Mouse (Mus musculus) midbrain, embryonic 10.5 days (tissue): Measurements from ENCODE around the gene Fam174b. TPM values are rescaled to one million over a fixed set of nuclear protein-coding genes. Genes with fewer than 3 reads are reported as not detected.
A peak's percentile ranks its signal among the peaks of the same experiment; 100 is the strongest.

ENCODE experiments used
- DNase-seq: peaks from one replicate; pipeline ENCODE4 v3.0.0-alpha.2; 2017; ENCODE audit warnings: low spot score
- H3K27ac ChIP-seq: fragments of 300-500 bp; sonication (generic); replicated peaks from 2 replicates; pipeline ENCODE4 v1.5.1; 2016; ENCODE audit warnings: mild to moderate bottlenecking
- H3K27me3 ChIP-seq: fragments of 300-500 bp; sonication (generic); 2 replicates; pipeline ENCODE4 v1.6.1; 2016; ENCODE audit warnings: low read depth, mild to moderate bottlenecking; ENCODE audit not compliant: poor library complexity, severe bottlenecking
- H3K36me3 ChIP-seq: fragments of 300-500 bp; sonication (generic); 2 replicates; pipeline ENCODE4 v1.6.1; 2016; ENCODE audit warnings: mild to moderate bottlenecking, moderate library complexity
- H3K4me1 ChIP-seq: fragments of 300-500 bp; sonication (generic); 2 replicates; pipeline ENCODE4 v1.6.1; 2016
- H3K4me3 ChIP-seq: fragments of 300-500 bp; sonication (generic); 2 replicates; pipeline ENCODE4 v1.5.1; 2016; ENCODE audit warnings: mild to moderate bottlenecking, moderate library complexity
- H3K9me3 ChIP-seq: fragments of 300-500 bp; sonication (generic); replicated peaks from 2 replicates; pipeline ENCODE4 v1.6.1; 2016; ENCODE audit warnings: mild to moderate bottlenecking
- WGBS: fragments of 180-500 bp; shearing (Covaris S2); methylation state at CpG from one replicate; pipeline ENCODE4 v1.1.7; 2016; 5-methylcytosine and 5-hydroxymethylcytosine counted together
- polyA plus RNA-seq: library from polyadenylated mRNA; unstranded; fragments of >200 nt; fragmentation: Nextera tagmentation; extraction: Ambion mirVana; gene quantifications from 2 replicates; pipeline ENCODE4 v1.2.1, GENCODE M21; 2016

The Fam174b gene
- 21.6 and 25.7 TPM in 2 replicates for polyA plus RNA-seq

DNA sequence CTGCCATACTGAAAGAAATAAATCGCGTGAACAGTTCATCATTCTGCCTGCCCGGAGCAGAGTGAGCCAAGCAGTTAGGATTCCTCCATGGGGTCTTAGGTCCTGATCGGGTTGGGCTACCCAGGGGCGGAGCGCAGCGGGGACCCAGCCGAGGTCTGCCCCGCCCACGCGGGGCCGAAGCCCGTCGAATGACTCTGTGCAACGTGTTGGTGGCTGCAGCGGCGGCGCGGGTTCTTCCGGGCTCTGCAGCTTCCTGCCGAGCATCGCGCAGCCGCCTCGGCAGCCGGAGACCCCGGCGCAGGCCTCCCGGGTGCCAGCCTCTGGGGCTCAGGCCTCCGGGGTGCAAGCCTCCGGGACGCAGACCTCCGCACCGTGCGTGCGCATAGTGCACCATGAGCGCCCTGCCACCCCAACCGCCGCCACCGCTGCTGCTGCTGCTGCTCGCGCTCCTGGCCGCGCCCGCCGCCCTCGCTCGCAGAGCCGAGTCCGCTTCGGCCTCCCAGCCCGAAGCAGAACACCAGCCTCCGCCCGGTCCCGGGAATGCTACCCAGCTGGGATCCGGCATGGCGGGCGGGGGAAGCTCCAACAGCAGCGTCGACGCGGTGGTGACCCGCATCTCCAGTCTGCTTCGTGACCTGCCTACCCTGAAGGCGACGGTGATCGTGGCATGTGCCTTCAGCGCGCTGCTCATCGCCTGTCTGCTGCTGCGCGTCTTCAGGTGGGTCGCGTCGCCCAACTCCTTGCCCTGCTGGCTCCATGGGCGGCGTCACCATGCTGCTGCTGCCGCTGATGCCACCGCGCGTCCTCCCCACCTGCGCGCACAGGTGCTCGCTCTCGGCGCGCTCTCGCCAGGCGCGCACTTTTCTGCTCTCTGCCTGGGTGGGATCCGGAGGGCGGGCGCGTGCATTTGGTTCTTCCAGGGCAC is at the start of gene Fam174b:
Fam174b (plus strand) TSS at position 192 of the 925 bp plus-strand sequence.
- DNase-seq, result peak; percentile 74
- Histone ChIP-seq H3K36me3 (no peaks in the 10 kb centered on the region), H3K4me3 (peak within 1 kb of the TSS; percentile 71), H3K27ac (peak within 1 kb of the TSS; percentile 83), H3K9me3 (no peaks in the 10 kb centered on the region), H3K27me3 (peaks cover 52% of the 10 kb centered on the region), H3K4me1 (peaks cover 18% of the 10 kb centered on the region)
- WGBS, result 1% methylated on average over 91 of the region's 94 CpGs

DNA sequence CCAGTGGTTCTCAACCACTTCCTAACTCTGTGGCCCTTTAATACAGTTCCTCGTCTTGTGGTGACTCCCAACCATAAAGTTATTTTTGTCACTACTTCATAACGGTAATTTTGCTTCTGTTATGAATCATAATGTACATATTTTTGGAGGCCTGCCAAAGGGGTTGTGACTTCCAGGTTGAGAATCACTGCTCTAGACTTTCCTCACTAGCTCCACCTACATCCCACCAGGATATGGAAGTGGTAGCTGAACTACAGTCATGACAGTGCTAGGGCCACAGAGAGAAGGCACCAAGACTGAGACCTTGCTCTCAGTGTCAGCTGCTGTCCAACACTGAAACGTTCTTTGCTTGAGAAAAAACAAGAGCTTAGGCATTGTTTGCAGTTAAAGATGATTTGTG is 43.0 kb upstream of the Fam174b start:
- 84% methylated on average over 3 of the region's 3 CpGs for WGBS
- H3K36me3 ChIP-seq, result no peaks in the 10 kb centered on the region

GRCm38 (mm10) chr7:73704305-73704704 is 35.8 kb upstream of the Fam174b start:
- Histone ChIP-seq H3K4me3 (no peak overlapping the region), H3K36me3 (no peaks in the 10 kb centered on the region), H3K27me3 (no peaks in the 10 kb centered on the region)

More for the DNA sequence above, 43.0 kb upstream of the Fam174b start:
- H3K9me3 ChIP-seq, result no peaks in the 10 kb centered on the region
- no peaks in the 10 kb centered on the region for H3K4me1 ChIP-seq
- H3K27me3 ChIP-seq, result no peaks in the 10 kb centered on the region
- H3K27ac ChIP-seq, result no peak overlapping the region
- no peak overlapping the region for H3K4me3 ChIP-seq
- no peak for DNase-seq

GRCm38 (mm10) chr7:73713506-73713905 is 26.6 kb upstream of the Fam174b start:
- H3K27ac ChIP-seq, result no peak overlapping the region
- no peak for DNase-seq
- no peak overlapping the region for H3K4me3 ChIP-seq
- H3K4me1 ChIP-seq, result peaks cover 15% of the 10 kb centered on the region
- H3K9me3 ChIP-seq, result no peaks in the 10 kb centered on the region
- WGBS, result 91% methylated on average over 8 of the region's 8 CpGs
- no peaks in the 10 kb centered on the region for H3K27me3 ChIP-seq
- H3K36me3 ChIP-seq, result no peaks in the 10 kb centered on the region

More at GRCm38 (mm10) chr7:73704305-73704704, 35.8 kb upstream of the Fam174b start:
- Histone ChIP-seq H3K4me1 (no peaks in the 10 kb centered on the region), H3K27ac (no peak overlapping the region), H3K9me3 (no peaks in the 10 kb centered on the region)
- DNase-seq, result no peak

GRCm38 (mm10) chr7:73715928-73716749 is 24.0 kb upstream of the Fam174b start:
- Histone ChIP-seq H3K36me3 (no peaks in the 10 kb centered on the region), H3K27ac (peak overlapping the region; percentile 23), H3K4me1 (peaks cover 15% of the 10 kb centered on the region), H3K9me3 (no peaks in the 10 kb centered on the region), H3K4me3 (no peak overlapping the region), H3K27me3 (no peaks in the 10 kb centered on the region)
- 63% methylated on average over 15 of the region's 15 CpGs for WGBS
- peak; percentile 49 for DNase-seq

- 62% methylated on average over 3 of the region's 3 CpGs for whole genome bisulfite sequencing
- DNase-seq, result no peak
- no peaks in the 10 kb centered on the region for H3K9me3 ChIP-seq
- H3K4me3 ChIP-seq, result no peak overlapping the region
- H3K27me3 ChIP-seq, result no peaks in the 10 kb centered on the region
- no peaks in the 10 kb centered on the region for H3K36me3 ChIP-seq
- peaks cover 15% of the 10 kb centered on the region for H3K4me1 ChIP-seq
- peak overlapping the region; percentile 23 for H3K27ac ChIP-seq
Measured at GRCm38 (mm10) chr7:73716841-73717240, 23.3 kb upstream of the Fam174b start.

DNA sequence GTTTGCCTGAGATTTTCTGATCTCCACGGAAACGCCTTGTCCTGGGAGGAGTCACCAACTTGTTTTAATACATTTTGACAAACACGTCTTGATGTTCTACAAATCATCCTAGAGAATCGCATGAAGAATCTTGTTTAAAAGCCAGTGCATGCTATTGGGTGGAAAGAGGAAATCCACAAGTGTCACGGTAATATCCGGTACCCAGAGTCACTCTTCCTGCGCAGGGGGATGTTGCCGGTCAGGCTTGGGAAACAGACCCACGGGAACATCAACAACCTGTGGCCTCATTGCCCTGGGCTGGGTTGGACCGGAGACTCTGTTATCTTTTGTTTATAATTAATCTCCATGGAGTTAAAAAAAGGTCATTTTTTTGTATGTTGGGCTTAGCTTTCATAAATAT is 22.1 kb upstream of the Fam174b start:
- H3K36me3 ChIP-seq, result no peaks in the 10 kb centered on the region
- no peaks in the 10 kb centered on the region for H3K27me3 ChIP-seq
- no peak overlapping the region for H3K27ac ChIP-seq
- 89% methylated on average over 10 of the region's 10 CpGs for WGBS
- no peak overlapping the region for H3K4me3 ChIP-seq
- H3K9me3 ChIP-seq, result no peaks in the 10 kb centered on the region
- peaks cover 15% of the 10 kb centered on the region for H3K4me1 ChIP-seq
- DNase-seq, result no peak

- H3K4me1 ChIP-seq, result peaks cover 15% of the 10 kb centered on the region
- H3K27ac ChIP-seq, result no peak overlapping the region
- no peaks in the 10 kb centered on the region for H3K36me3 ChIP-seq
- H3K4me3 ChIP-seq, result no peak overlapping the region
- WGBS, result 84% methylated on average over 5 of the region's 5 CpGs
- H3K9me3 ChIP-seq, result no peaks in the 10 kb centered on the region
- no peaks in the 10 kb centered on the region for H3K27me3 ChIP-seq
- no peak for DNase-seq
Measured at GRCm38 (mm10) chr7:73718497-73719007, 21.6 kb upstream of the Fam174b start.

- WGBS, result 78% methylated on average over 3 of the region's 3 CpGs
- Histone ChIP-seq H3K4me3 (no peak overlapping the region), H3K27me3 (no peaks in the 10 kb centered on the region), H3K9me3 (no peaks in the 10 kb centered on the region), H3K27ac (no peak overlapping the region), H3K4me1 (peaks cover 10% of the 10 kb centered on the region), H3K36me3 (no peaks in the 10 kb centered on the region)
- no peak for DNase-seq
Measured at GRCm38 (mm10) chr7:73721046-73721445, 19.1 kb upstream of the Fam174b start.

DNA sequence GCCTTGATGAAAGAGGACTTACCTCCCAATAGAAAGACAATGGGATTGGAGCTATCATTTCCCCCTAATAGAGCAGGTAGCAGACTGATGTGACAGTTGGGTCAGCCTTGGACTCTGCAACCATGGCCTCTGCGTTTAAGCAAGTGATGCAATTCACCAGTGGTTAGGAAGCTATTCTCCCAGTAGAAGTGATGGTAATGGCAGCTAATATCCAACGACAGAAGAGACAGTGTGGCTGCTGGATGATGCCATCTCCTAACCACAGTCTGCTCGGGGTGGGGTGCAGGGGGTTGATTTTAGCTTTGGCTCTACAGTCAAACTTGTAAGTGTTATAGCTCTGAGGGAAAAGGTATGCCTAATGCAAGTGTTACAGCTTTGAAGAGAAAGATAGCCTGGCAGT is 18.3 kb upstream of the Fam174b start:
- no peaks in the 10 kb centered on the region for H3K36me3 ChIP-seq
- WGBS, result 87% methylated on average over 3 of the region's 3 CpGs
- no peaks in the 10 kb centered on the region for H3K9me3 ChIP-seq
- H3K4me3 ChIP-seq, result no peak overlapping the region
- no peaks in the 10 kb centered on the region for H3K27me3 ChIP-seq
- H3K4me1 ChIP-seq, result peaks cover 3% of the 10 kb centered on the region; the same call in 1 of the 2 replicates
- DNase-seq, result no peak
- no peak overlapping the region for H3K27ac ChIP-seq

- no peak overlapping the region for H3K27ac ChIP-seq
- peaks cover 4% of the 10 kb centered on the region; the same call in 1 of the 2 replicates for H3K9me3 ChIP-seq
- no peak overlapping the region for H3K4me3 ChIP-seq
- peaks cover 7% of the 10 kb centered on the region; the same call in 1 of the 2 replicates for H3K4me1 ChIP-seq
- no peaks in the 10 kb centered on the region for H3K36me3 ChIP-seq
- DNase-seq, result no peak
- H3K27me3 ChIP-seq, result no peaks in the 10 kb centered on the region
- WGBS, result 75% methylated on average over 7 of the region's 7 CpGs
Measured at GRCm38 (mm10) chr7:73729913-73730312, 10.2 kb upstream of the Fam174b start.

GRCm38 (mm10) chr7:73730430-73731022 is 9.6 kb upstream of the Fam174b start:
- peak; percentile 16 for DNase-seq
- Histone ChIP-seq H3K4me1 (peaks cover 7% of the 10 kb centered on the region; the same call in 1 of the 2 replicates), H3K4me3 (no peak overlapping the region), H3K9me3 (peaks cover 4% of the 10 kb centered on the region; the same call in 1 of the 2 replicates), H3K36me3 (no peaks in the 10 kb centered on the region), H3K27me3 (no peaks in the 10 kb centered on the region), H3K27ac (no peak overlapping the region; the same call in 1 of the 2 replicates)
- WGBS, result 65% methylated on average over 10 of the region's 10 CpGs
